Mouse (Mus musculus): ENCODE measurements at regions not wholly inside any gene's neighbourhood (a gene's known extent, or its start where the extent isn't known, plus 50 kb on each side); places are given as distances from the start of the nearest gene placed in this dataset.
A peak's percentile ranks its signal among the peaks of the same experiment; 100 is the strongest.

GRCm38 (mm10) chr1:177607565-177607964, 122.0 kb upstream of the 1700016C15Rik start:
- WGBS, result 83% methylated on average over 2 of the region's 2 CpGs
- ATAC-seq (ENCODE audit: low FRiP score) (no peak), DNase-seq (ENCODE audit: low spot score) (no peak)
- Histone ChIP-seq H3K4me2 (replicated peaks) (no peak overlapping the region), H3K4me1 (replicated peaks; ENCODE audit: control insufficient read depth, insufficient read depth, low read length) (0 out of 2 replicates have a peak, but pooled peaks cover 5% of the 10 kb centered on the region), H3K27me3 (ENCODE audit: control insufficient read depth, insufficient read depth, low read length) (no peaks in the 10 kb centered on the region), H3K36me3 (replicated peaks; ENCODE audit: control insufficient read depth, insufficient read depth) (no peaks in the 10 kb centered on the region), H3K27ac (no peak overlapping the region), H3K4me3 (replicated peaks; ENCODE audit: low read length) (no peak overlapping the region), H3K9me3 (ENCODE audit: control insufficient read depth, low read length) (no peaks in the 10 kb centered on the region), H3K9ac (no peak overlapping the region)

DNA sequence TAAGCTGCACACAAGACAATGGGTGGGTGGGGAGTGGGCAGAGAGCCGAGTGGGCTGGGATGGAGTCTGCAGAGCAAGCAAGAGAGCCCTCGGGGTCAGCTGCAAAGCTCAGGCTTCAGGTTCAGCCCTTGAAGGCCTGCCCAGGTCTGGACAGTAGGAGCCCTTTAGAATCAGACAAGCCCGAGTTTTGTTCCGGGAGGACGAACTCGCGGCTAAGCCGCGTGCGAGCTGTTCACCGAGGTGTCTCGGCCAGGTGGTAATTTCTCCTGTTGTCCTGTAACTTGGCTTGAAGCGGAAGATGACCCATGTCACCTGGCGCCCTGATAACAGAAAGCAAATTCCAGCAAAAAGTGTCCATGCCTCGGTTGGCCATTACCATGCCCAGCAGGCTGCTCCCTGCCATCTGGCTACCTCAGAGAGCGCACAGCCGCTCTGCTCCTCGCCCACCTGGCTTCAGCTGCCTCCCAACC, 121.0 kb upstream of the 1700016C15Rik start:
- ATAC-seq (ENCODE audit: low FRiP score) (no peak), DNase-seq (ENCODE audit: low spot score) (no peak)
- H3K27ac ChIP-seq, result no peak overlapping the region
- no peak overlapping the region for H3K4me2 ChIP-seq (replicated peaks)
- H3K9ac ChIP-seq, result no peak overlapping the region
- no peaks in the 10 kb centered on the region for H3K9me3 ChIP-seq (ENCODE audit: control insufficient read depth, low read length)
- no peaks in the 10 kb centered on the region for H3K36me3 ChIP-seq (replicated peaks; ENCODE audit: control insufficient read depth, insufficient read depth)
- H3K4me1 ChIP-seq (replicated peaks; ENCODE audit: control insufficient read depth, insufficient read depth, low read length), result 0 out of 2 replicates have a peak, but pooled peaks cover 5% of the 10 kb centered on the region
- H3K4me3 ChIP-seq (replicated peaks; ENCODE audit: low read length), result no peak overlapping the region
- no peaks in the 10 kb centered on the region for H3K27me3 ChIP-seq (ENCODE audit: control insufficient read depth, insufficient read depth, low read length)
- 80% methylated on average over 18 of the region's 18 CpGs for WGBS

- no peak overlapping the region for H3K4me2 ChIP-seq (replicated peaks)
- no peak overlapping the region for H3K4me3 ChIP-seq (replicated peaks; ENCODE audit: low read length)
- WGBS, result 82% methylated on average over 2 of the region's 2 CpGs
Observed at GRCm38 (mm10) chr1:177609226-177609625, 120.4 kb upstream of the 1700016C15Rik start.

GRCm38 (mm10) chr1:177609683-177610082, 119.9 kb upstream of the 1700016C15Rik start:
- Histone ChIP-seq H3K4me1 (replicated peaks; ENCODE audit: control insufficient read depth, insufficient read depth, low read length) (0 out of 2 replicates have a peak, but pooled peaks cover 5% of the 10 kb centered on the region), H3K36me3 (replicated peaks; ENCODE audit: control insufficient read depth, insufficient read depth) (no peaks in the 10 kb centered on the region), H3K9ac (no peak overlapping the region), H3K27me3 (ENCODE audit: control insufficient read depth, insufficient read depth, low read length) (no peaks in the 10 kb centered on the region), H3K27ac (no peak overlapping the region), H3K4me2 (replicated peaks) (no peak overlapping the region), H3K9me3 (ENCODE audit: control insufficient read depth, low read length) (no peaks in the 10 kb centered on the region), H3K4me3 (replicated peaks; ENCODE audit: low read length) (no peak overlapping the region)
- ATAC-seq (ENCODE audit: low FRiP score) (no peak), DNase-seq (ENCODE audit: low spot score) (no peak)
- WGBS, result 86% methylated on average over 5 of the region's 5 CpGs

More at GRCm38 (mm10) chr1:177609226-177609625, 120.4 kb upstream of the 1700016C15Rik start:
- Histone ChIP-seq H3K27me3 (ENCODE audit: control insufficient read depth, insufficient read depth, low read length) (no peaks in the 10 kb centered on the region), H3K9me3 (ENCODE audit: control insufficient read depth, low read length) (no peaks in the 10 kb centered on the region), H3K9ac (no peak overlapping the region), H3K4me1 (replicated peaks; ENCODE audit: control insufficient read depth, insufficient read depth, low read length) (0 out of 2 replicates have a peak, but pooled peaks cover 5% of the 10 kb centered on the region), H3K36me3 (replicated peaks; ENCODE audit: control insufficient read depth, insufficient read depth) (no peaks in the 10 kb centered on the region), H3K27ac (no peak overlapping the region)
- DNase-seq (ENCODE audit: low spot score), result no peak
- no peak for ATAC-seq (ENCODE audit: low FRiP score)

DNA sequence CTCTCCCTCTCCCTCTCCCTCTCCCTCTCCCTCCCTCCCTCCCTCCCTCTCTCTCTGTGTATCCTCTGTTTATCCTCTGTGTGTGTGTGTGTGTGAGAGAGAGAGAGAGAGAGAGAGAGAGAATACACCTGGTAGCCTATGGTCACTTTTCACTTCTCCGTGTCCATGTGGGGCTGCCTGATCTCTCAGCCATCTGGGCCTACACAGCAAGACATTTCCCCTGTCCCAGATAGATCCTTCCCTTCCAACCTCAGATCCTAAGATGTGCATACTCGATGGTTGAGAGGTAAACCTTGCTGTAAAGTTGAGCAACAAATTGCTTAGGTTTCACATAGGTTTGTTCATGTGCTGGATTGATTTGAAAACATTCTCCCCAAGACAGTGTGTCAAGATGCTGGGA, 119.5 kb upstream of the 1700016C15Rik start:
- WGBS, result 82% methylated on average over 2 of the region's 2 CpGs

DNA sequence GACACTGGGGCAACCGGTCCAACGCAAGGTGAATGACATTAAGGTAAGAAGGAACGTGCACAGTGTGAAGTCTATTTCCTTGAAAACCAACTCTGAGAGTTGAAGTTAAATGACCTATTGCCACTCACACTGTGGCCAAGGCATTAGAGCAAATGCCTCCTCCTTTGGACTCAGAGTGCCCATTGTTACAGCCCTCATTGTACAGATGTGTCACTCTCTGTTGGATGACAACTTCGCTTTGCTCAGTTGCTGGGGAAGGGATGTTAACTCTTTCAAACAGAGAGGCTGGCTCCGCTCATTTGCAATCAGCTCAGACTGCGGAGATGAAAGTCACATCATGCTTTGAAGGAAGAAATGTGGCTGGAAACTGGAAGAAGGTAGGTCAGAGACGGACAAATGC, 117.1 kb upstream of the 1700016C15Rik start:
- Histone ChIP-seq H3K4me1 (replicated peaks; ENCODE audit: control insufficient read depth, insufficient read depth, low read length) (no peaks in the 10 kb centered on the region), H3K36me3 (replicated peaks; ENCODE audit: control insufficient read depth, insufficient read depth) (no peaks in the 10 kb centered on the region), H3K27me3 (ENCODE audit: control insufficient read depth, insufficient read depth, low read length) (no peaks in the 10 kb centered on the region), H3K4me2 (replicated peaks) (no peak overlapping the region), H3K9ac (no peak overlapping the region), H3K27ac (no peak overlapping the region), H3K9me3 (ENCODE audit: control insufficient read depth, low read length) (no peaks in the 10 kb centered on the region), H3K4me3 (replicated peaks; ENCODE audit: low read length) (no peak overlapping the region)
- 28% methylated on average over 7 of the region's 7 CpGs for WGBS
- DNase-seq (ENCODE audit: low spot score) (no peak), ATAC-seq (ENCODE audit: low FRiP score) (no peak)

More for the DNA sequence above, 119.5 kb upstream of the 1700016C15Rik start:
- H3K4me3 ChIP-seq (replicated peaks; ENCODE audit: low read length), result no peak overlapping the region
- H3K27me3 ChIP-seq (ENCODE audit: control insufficient read depth, insufficient read depth, low read length), result no peaks in the 10 kb centered on the region
- no peaks in the 10 kb centered on the region for H3K36me3 ChIP-seq (replicated peaks; ENCODE audit: control insufficient read depth, insufficient read depth)
- no peak overlapping the region for H3K9ac ChIP-seq
- DNase-seq (ENCODE audit: low spot score), result no peak
- H3K4me1 ChIP-seq (replicated peaks; ENCODE audit: control insufficient read depth, insufficient read depth, low read length), result 0 out of 2 replicates have a peak, but pooled peaks cover 5% of the 10 kb centered on the region
- no peak overlapping the region for H3K4me2 ChIP-seq (replicated peaks)
- ATAC-seq (ENCODE audit: low FRiP score), result no peak
- no peaks in the 10 kb centered on the region for H3K9me3 ChIP-seq (ENCODE audit: control insufficient read depth, low read length)
- H3K27ac ChIP-seq, result no peak overlapping the region

- WGBS, result 92% methylated on average over 9 of the region's 9 CpGs
- H3K27ac ChIP-seq, result no peak overlapping the region
- no peak for ATAC-seq (ENCODE audit: low FRiP score)
Observed at GRCm38 (mm10) chr1:177615609-177616008, 114.0 kb upstream of the 1700016C15Rik start.

DNA sequence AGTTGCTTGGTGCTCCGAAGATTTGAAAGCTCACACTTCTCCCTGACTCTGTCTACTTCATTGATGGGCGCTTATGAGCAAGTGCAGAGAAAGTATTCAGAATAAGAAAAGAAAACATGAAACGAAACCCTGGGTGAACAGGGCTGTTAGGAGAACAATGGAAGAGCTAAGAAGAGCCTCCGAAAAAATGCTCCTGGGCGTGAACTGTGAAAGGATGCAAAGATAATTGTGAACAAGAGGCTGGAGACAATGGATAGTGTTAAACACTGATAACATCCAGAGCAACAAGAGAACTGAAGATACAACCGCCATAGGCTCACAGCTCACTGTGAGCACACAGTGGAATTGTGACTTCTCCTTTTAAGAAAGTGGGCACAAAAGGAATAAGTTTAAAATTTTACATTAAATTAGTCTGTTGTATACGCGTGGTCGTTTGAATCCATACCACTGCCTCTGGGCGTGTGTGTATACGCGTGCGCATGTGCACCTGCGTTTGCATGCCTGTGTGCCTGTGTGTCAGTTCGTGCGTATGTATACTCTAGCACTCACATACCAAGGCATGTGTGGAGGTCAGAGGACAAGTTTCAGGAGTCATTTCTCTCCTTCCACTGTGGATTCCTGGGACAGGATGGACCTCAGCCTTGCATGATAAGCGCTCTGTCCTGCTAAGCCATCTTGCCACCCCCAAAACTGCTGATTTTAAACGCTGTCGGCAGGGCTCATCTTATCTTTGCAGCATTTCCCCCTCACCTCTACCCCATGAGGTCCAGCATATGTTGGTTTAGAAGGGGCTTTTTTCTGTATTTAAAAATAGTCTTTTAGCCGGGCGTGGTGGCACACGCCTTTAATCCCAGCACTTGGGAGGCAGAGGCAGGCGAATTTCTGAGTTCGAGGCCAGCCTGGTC, 113.0 kb upstream of the 1700016C15Rik start:
- no peak overlapping the region for H3K27ac ChIP-seq
- no peak overlapping the region for H3K9ac ChIP-seq
- H3K36me3 ChIP-seq (replicated peaks; ENCODE audit: control insufficient read depth, insufficient read depth), result no peaks in the 10 kb centered on the region
- ATAC-seq (ENCODE audit: low FRiP score) (no peak), DNase-seq (ENCODE audit: low spot score) (no peak)
- no peaks in the 10 kb centered on the region for H3K4me1 ChIP-seq (replicated peaks; ENCODE audit: control insufficient read depth, insufficient read depth, low read length)
- no peak overlapping the region for H3K4me2 ChIP-seq (replicated peaks)
- H3K4me3 ChIP-seq (replicated peaks; ENCODE audit: low read length), result no peak overlapping the region
- H3K9me3 ChIP-seq (ENCODE audit: control insufficient read depth, low read length), result no peaks in the 10 kb centered on the region
- no peaks in the 10 kb centered on the region for H3K27me3 ChIP-seq (ENCODE audit: control insufficient read depth, insufficient read depth, low read length)
- WGBS, result 76% methylated on average over 24 of the region's 24 CpGs

More at GRCm38 (mm10) chr1:177615609-177616008, 114.0 kb upstream of the 1700016C15Rik start:
- DNase-seq (ENCODE audit: low spot score), result no peak
- Histone ChIP-seq H3K27me3 (ENCODE audit: control insufficient read depth, insufficient read depth, low read length) (no peaks in the 10 kb centered on the region), H3K36me3 (replicated peaks; ENCODE audit: control insufficient read depth, insufficient read depth) (no peaks in the 10 kb centered on the region), H3K9me3 (ENCODE audit: control insufficient read depth, low read length) (no peaks in the 10 kb centered on the region), H3K9ac (no peak overlapping the region), H3K4me3 (replicated peaks; ENCODE audit: low read length) (no peak overlapping the region), H3K4me2 (replicated peaks) (no peak overlapping the region), H3K4me1 (replicated peaks; ENCODE audit: control insufficient read depth, insufficient read depth, low read length) (no peaks in the 10 kb centered on the region)

DNA sequence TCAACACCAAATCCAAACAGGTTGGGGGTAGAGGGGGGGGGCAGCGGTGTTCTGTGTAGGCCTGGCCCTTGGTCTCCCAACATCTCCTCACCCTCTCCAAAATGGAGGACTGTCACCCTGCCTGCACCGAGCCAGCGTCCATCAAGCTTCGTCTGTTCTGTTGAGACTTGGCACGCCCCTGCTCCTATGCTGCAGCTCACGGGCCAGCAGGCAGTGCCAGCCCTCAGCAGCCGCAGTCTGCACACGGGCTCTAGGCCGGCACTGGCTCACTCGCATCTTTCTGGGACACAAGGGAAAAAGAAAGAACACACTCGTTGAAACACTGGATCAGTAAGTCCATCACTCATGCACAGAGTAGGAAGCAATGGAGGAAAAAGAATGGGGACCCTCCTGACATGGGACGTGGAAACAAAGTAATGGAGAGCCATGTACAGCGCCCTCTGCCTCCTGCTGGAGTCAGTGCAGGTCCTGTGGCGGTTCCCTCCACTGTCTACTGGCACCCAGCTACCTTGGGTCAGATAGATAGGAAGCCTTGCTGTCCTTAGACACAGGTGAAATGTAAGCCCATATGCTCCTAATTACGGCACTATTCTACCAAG, 109.0 kb upstream of the 1700016C15Rik start:
- 79% methylated on average over 15 of the region's 15 CpGs for WGBS

More for the DNA sequence above, 109.0 kb upstream of the 1700016C15Rik start:
- DNase-seq (ENCODE audit: low spot score) (no peak), ATAC-seq (ENCODE audit: low FRiP score) (peak; percentile 41; the same call in 1 of the 2 replicates)
- Histone ChIP-seq H3K36me3 (replicated peaks; ENCODE audit: control insufficient read depth, insufficient read depth) (no peaks in the 10 kb centered on the region), H3K27ac (no peak overlapping the region), H3K9me3 (ENCODE audit: control insufficient read depth, low read length) (no peaks in the 10 kb centered on the region), H3K4me3 (replicated peaks; ENCODE audit: low read length) (no peak overlapping the region), H3K4me1 (replicated peaks; ENCODE audit: control insufficient read depth, insufficient read depth, low read length) (0 out of 2 replicates have a peak, but pooled peaks cover 5% of the 10 kb centered on the region), H3K27me3 (ENCODE audit: control insufficient read depth, insufficient read depth, low read length) (no peaks in the 10 kb centered on the region), H3K4me2 (replicated peaks) (no peak overlapping the region), H3K9ac (no peak overlapping the region)

All from hindbrain, embryonic 14.5 days (tissue).